Mouse (Mus musculus) heart, adult 2 months (tissue): ENCODE results near the gene Vill.

Source experiments
- CTCF ChIP-seq: fragments of 200-600 bp; IDR thresholded peaks from 2 replicates; pipeline ENCODE4 v1.8.1; 2022; ENCODE audit warnings: antibody characterized with exemption, mild to moderate bottlenecking, moderate library complexity
- EP300 ChIP-seq: fragments of 200-500 bp; IDR thresholded peaks from 2 replicates; pipeline ENCODE4 v1.6.1; 2011; ENCODE audit warnings: low read depth, low read length, control low read depth; ENCODE audit not compliant: insufficient read depth
- POLR2A ChIP-seq: fragments of 200-500 bp; IDR thresholded peaks from 2 replicates; pipeline ENCODE4 v1.6.1; 2011; ENCODE audit warnings: mild to moderate bottlenecking, low read depth, low read length, control low read depth; ENCODE audit not compliant: insufficient read depth

- TF ChIP-seq CTCF (no peak), EP300 (no peak), POLR2A (no peak)
Observed at GRCm38 (mm10) chr9:119083966-119084365, 31.4 kb downstream of the Vill start.
